Mouse (Mus musculus) 3134 (cell line): ENCODE data around the gene Taar1.

Experiments used
- DNase-seq: peaks from one replicate; pipeline ENCODE4 v3.0.0-alpha.2; 2011; ENCODE audit warnings: low spot score; ENCODE audit not compliant: insufficient read length; ENCODE audit errors: extremely low read depth

Gene Taar1

GRCm38 (mm10) chr10:23970656-23971165 lies 50.6 kb downstream of the Taar1 start, which contains the start of gene Taar5:
Taar5 (plus strand) TSS chr10:23970706.
- no peak for DNase-seq
